Mouse (Mus musculus) testis, adult 2 months (tissue): Measurements from ENCODE around the gene Spred2.

Experiments
- CTCF ChIP-seq: fragments of 200-500 bp; IDR thresholded peaks from 2 replicates; pipeline ENCODE4 v1.5.1; 2012; ENCODE audit warnings: low read depth, mild to moderate bottlenecking, inconsistent platforms, low read length, moderate library complexity; ENCODE audit not compliant: control insufficient read depth, insufficient read depth, insufficient replicate concordance
- POLR2A ChIP-seq: fragments of 200-500 bp; IDR thresholded peaks from 2 replicates; pipeline ENCODE4 v1.6.1; 2012; ENCODE audit warnings: low read depth, mild to moderate bottlenecking, inconsistent platforms, low read length, moderate library complexity; ENCODE audit not compliant: control insufficient read depth

DNA sequence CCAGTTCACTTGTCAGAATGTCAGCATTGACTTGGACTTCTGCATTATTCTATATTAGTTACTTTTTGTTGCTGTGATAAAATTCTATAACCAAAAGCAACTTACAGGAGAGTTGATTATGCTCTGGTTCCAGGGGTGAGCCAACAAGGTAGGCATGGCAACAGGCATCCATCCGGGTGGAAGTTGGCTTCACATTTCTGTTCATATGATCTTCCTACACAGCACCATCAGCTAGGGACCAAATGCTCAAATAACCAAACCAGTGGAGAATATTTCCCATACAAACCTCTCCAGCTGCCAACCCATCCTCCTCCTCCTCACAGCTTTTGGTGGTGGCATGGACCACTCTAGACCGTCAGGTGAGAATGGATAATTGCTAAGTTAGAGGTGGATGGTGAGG is 51.9 kb downstream of the Spred2 start:
- no peak for TF ChIP-seq CTCF
- TF ChIP-seq POLR2A, result no peak
